Mouse (Mus musculus) G1E (cell line): Measurements from ENCODE around the gene Hhatl. TPM values are rescaled to one million over a fixed set of nuclear protein-coding genes. Genes with fewer than 3 reads are reported as not detected.
A peak's percentile ranks its signal among the peaks of the same experiment; 100 is the strongest.

ENCODE experiments used
- ATAC-seq: 2 replicates; pipeline ENCODE4 v1.8.0; 2016; ENCODE audit warnings: mild to moderate bottlenecking; ENCODE audit not compliant: insufficient number of reproducible peaks, poor library complexity, low FRiP score, severe bottlenecking; ENCODE audit errors: extremely low read depth
- DNase-seq: peaks from one replicate; pipeline ENCODE4 v3.0.0; 2012; ENCODE audit warnings: low spot score
- H3K27me3 ChIP-seq: 2 replicates; pipeline ENCODE4 v1.6.1; 2012; ENCODE audit warnings: mild to moderate bottlenecking, low read length, inconsistent platforms; ENCODE audit not compliant: insufficient read depth
- H3K36me3 ChIP-seq: replicated peaks from 2 replicates; pipeline ENCODE3; 2012; ENCODE audit warnings: mild to moderate bottlenecking, inconsistent platforms
- H3K4me1 ChIP-seq: 2 replicates; pipeline ENCODE4 v1.6.1; 2012; ENCODE audit warnings: low read depth, low read length, inconsistent platforms, mixed read lengths; ENCODE audit not compliant: insufficient read depth
- H3K4me3 ChIP-seq: 2 replicates; pipeline ENCODE4 v1.5.1; 2012; ENCODE audit warnings: low read depth, mild to moderate bottlenecking, inconsistent platforms, low read length, moderate library complexity, mixed read lengths
- H3K9me3 ChIP-seq: replicated peaks from 2 replicates; pipeline ENCODE4 v1.6.1; 2012; ENCODE audit warnings: inconsistent platforms
- CTCF ChIP-seq: IDR thresholded peaks from 2 replicates; pipeline ENCODE4 v1.5.1; 2012; ENCODE audit warnings: low read depth, low read length, inconsistent platforms, mixed read lengths
- GATA1 ChIP-seq: IDR thresholded peaks from 2 replicates; pipeline ENCODE4 v1.6.1; 2012; ENCODE audit warnings: borderline replicate concordance, low read length, inconsistent platforms, mixed read lengths
- GATA2 ChIP-seq: IDR thresholded peaks from 2 replicates; pipeline ENCODE4 v1.6.1; 2012; ENCODE audit warnings: low read depth, low read length, inconsistent platforms, borderline replicate concordance
- POLR2AphosphoS5 ChIP-seq: IDR thresholded peaks from 2 replicates; pipeline ENCODE4 v1.6.1; 2012; ENCODE audit warnings: low read depth, low read length, inconsistent platforms; ENCODE audit not compliant: insufficient replicate concordance
- TAL1 ChIP-seq: conservative IDR thresholded peaks from 2 replicates; pipeline ENCODE4 v1.6.1; 2012; ENCODE audit warnings: low read depth, low read length, inconsistent platforms, mixed read lengths
- polyA plus RNA-seq: library from polyadenylated mRNA; stranded (reverse); fragments of >175 nt; gene quantifications from 2 replicates; pipeline ENCODE4 v1.2.3, GENCODE M21; 2012
- total RNA-seq, 2 experiments: library from RNA; stranded (forward) in 1 of 2; stranded (reverse) in 1 of 2; fragments of 200-1000 nt in 1 of 2; fragments of >200 nt in 1 of 2; fragmentation: Nextera tagmentation in 1 of 2; gene quantifications; 2 replicates each; pipeline ENCODE4 v1.2.3; 2014 to 2017

The Hhatl gene
- total and polyA plus RNA-seq, 3 experiments: not detected

- peaks cover 69% of the 10 kb centered on the region for H3K27me3 ChIP-seq
- H3K36me3 ChIP-seq: peaks cover 13% of the 10 kb centered on the region
- H3K4me1 ChIP-seq: peaks cover 25% of the 10 kb centered on the region
- H3K4me3 ChIP-seq: 0 out of 2 replicates have a peak overlapping the region, but pooled peaks have one; percentile 1
- ATAC-seq (no peak), DNase-seq (no peak)
- no peaks in the 10 kb centered on the region for H3K9me3 ChIP-seq
- TF ChIP-seq GATA1 (no peak), GATA2 (no peak), TAL1 (no peak), POLR2AphosphoS5 (no peak), CTCF (no peak)
Observed at GRCm38 (mm10) chr9:121762761-121763160, 29.5 kb downstream of the Hhatl start.

GRCm38 (mm10) chr9:121762248-121762647 lies 30.1 kb downstream of the Hhatl start:
- H3K36me3 ChIP-seq: peaks cover 19% of the 10 kb centered on the region
- DNase-seq: no peak
- H3K9me3 ChIP-seq: no peaks in the 10 kb centered on the region
- H3K4me3 ChIP-seq: no peak overlapping the region
- TF ChIP-seq GATA2: no peak
- no peak for TF ChIP-seq CTCF
- TF ChIP-seq POLR2AphosphoS5: no peak
- TF ChIP-seq GATA1: no peak
- no peak for TF ChIP-seq TAL1
- H3K4me1 ChIP-seq: peaks cover 25% of the 10 kb centered on the region
- H3K27me3 ChIP-seq: peaks cover 66% of the 10 kb centered on the region
- no peak for ATAC-seq

- Histone ChIP-seq H3K4me1 (peaks cover 26% of the 10 kb centered on the region), H3K36me3 (peaks cover 22% of the 10 kb centered on the region), H3K4me3 (no peak overlapping the region), H3K9me3 (no peaks in the 10 kb centered on the region), H3K27me3 (peaks cover 64% of the 10 kb centered on the region)
- no peak for DNase-seq
- no peak for ATAC-seq
- no peak for TF ChIP-seq GATA1
- TF ChIP-seq CTCF: no peak
- TF ChIP-seq GATA2: no peak
- no peak for TF ChIP-seq POLR2AphosphoS5
- no peak for TF ChIP-seq TAL1
Observed at GRCm38 (mm10) chr9:121761787-121762186, 30.5 kb downstream of the Hhatl start.

GRCm38 (mm10) chr9:121761091-121761665 lies 31.1 kb downstream of the Hhatl start:
- TF ChIP-seq TAL1 (no peak), GATA2 (no peak), GATA1 (no peak), CTCF (no peak), POLR2AphosphoS5 (no peak)
- no peaks in the 10 kb centered on the region for H3K9me3 ChIP-seq
- no peak for ATAC-seq
- H3K36me3 ChIP-seq: peaks cover 27% of the 10 kb centered on the region
- DNase-seq: no peak
- peaks cover 27% of the 10 kb centered on the region for H3K4me1 ChIP-seq
- H3K27me3 ChIP-seq: peaks cover 64% of the 10 kb centered on the region
- H3K4me3 ChIP-seq: no peak overlapping the region

- Histone ChIP-seq H3K9me3 (no peaks in the 10 kb centered on the region), H3K27me3 (peaks cover 62% of the 10 kb centered on the region), H3K4me1 (peaks cover 27% of the 10 kb centered on the region), H3K36me3 (peaks cover 34% of the 10 kb centered on the region), H3K4me3 (peak overlapping the region; percentile 69; the same call in 1 of the 2 replicates)
- no peak for ATAC-seq
- DNase-seq: no peak
- TF ChIP-seq GATA2 (no peak), POLR2AphosphoS5 (no peak), CTCF (no peak), GATA1 (no peak), TAL1 (no peak)
Observed at GRCm38 (mm10) chr9:121760271-121761090, 31.8 kb downstream of the Hhatl start.
